Mouse (Mus musculus) small intestine, adult 2 months (tissue): Measurements from ENCODE around the gene Smg5.
"Not testable (repeated sequence)": the region's sequence is repeated elsewhere in the genome, so short reads cannot be mapped to it uniquely, and the experiment has no call there.

ENCODE experiments used
- CTCF ChIP-seq: fragments of 200-500 bp; IDR thresholded peaks from 2 replicates; pipeline ENCODE4 v1.5.1; 2012; ENCODE audit warnings: low read depth, mild to moderate bottlenecking, control low read depth, inconsistent platforms, low read length, moderate library complexity, mixed read lengths; ENCODE audit not compliant: insufficient replicate concordance, insufficient read length; ENCODE audit errors: extremely low read depth
- POLR2A ChIP-seq: fragments of 200-500 bp; IDR thresholded peaks from 2 replicates; pipeline ENCODE4 v1.6.1; 2012; ENCODE audit warnings: low read depth, mild to moderate bottlenecking, control low read depth, inconsistent platforms, low read length, moderate library complexity

GRCm38 (mm10) chr3:88375750-88376626 lies 39.9 kb downstream of the Smg5 start:
- TF ChIP-seq CTCF, POLR2A: not testable (repeated sequence)
